Mouse (Mus musculus): ENCODE results near the gene Ptprj. TPM values are rescaled to one million over a fixed set of nuclear protein-coding genes. Genes with fewer than 3 reads are reported as not detected.

The Ptprj gene
- total and polyA plus RNA-seq, 3 experiments: 3.7 to 10.5 (median 7.4) TPM

- no peaks in the 10 kb centered on the region for H3K36me3 ChIP-seq (ENCODE audit: control insufficient read depth, insufficient read depth, low read length)
- H3K27ac ChIP-seq: no peak overlapping the region
- no peak for TF ChIP-seq EP300 (IDR thresholded peaks at IDR 0.05; ENCODE audit: insufficient read depth, low read depth, low read length)
- intact Hi-C loops (cut with DNase I): no loop called here
- H3K4me1 ChIP-seq (ENCODE audit: control insufficient read depth, insufficient read depth, low read length): peaks cover 6% of the 10 kb centered on the region
- 83% methylated on average over 3 of the region's 3 CpGs for WGBS
- DNase-seq: no peak
- H3K4me3 ChIP-seq: no peak overlapping the region
- no peaks in the 10 kb centered on the region for H3K27me3 ChIP-seq (ENCODE audit: control insufficient read depth, insufficient read depth, low read length)
- no peaks in the 10 kb centered on the region for H3K79me2 ChIP-seq (replicated peaks; ENCODE audit: control insufficient read depth, insufficient read depth, low read length)
- H3K9ac ChIP-seq (ENCODE audit: low read depth, low read length): no peak overlapping the region
Measured at GRCm38 (mm10) chr2:90503182-90503833, 77.1 kb downstream of the Ptprj start.

- no peak overlapping the region for H3K4me3 ChIP-seq
- intact Hi-C loops (cut with DNase I): no loop called here
- no peak for DNase-seq
- H3K9ac ChIP-seq (ENCODE audit: low read depth, low read length): no peak overlapping the region
- H3K27me3 ChIP-seq (ENCODE audit: control insufficient read depth, insufficient read depth, low read length): no peaks in the 10 kb centered on the region
- H3K79me2 ChIP-seq (replicated peaks; ENCODE audit: control insufficient read depth, insufficient read depth, low read length): no peaks in the 10 kb centered on the region
- TF ChIP-seq EP300 (IDR thresholded peaks at IDR 0.05; ENCODE audit: insufficient read depth, low read depth, low read length) (no peak), CTCF (IDR thresholded peaks at IDR 0.05) (no peak), POLR2A (IDR thresholded peaks at IDR 0.05; ENCODE audit: insufficient read depth, low read depth, low read length) (no peak)
- H3K4me1 ChIP-seq (ENCODE audit: control insufficient read depth, insufficient read depth, low read length): peaks cover 6% of the 10 kb centered on the region
- H3K36me3 ChIP-seq (ENCODE audit: control insufficient read depth, insufficient read depth, low read length): no peaks in the 10 kb centered on the region
- no peak overlapping the region for H3K27ac ChIP-seq
Measured at GRCm38 (mm10) chr2:90502738-90503137, 77.7 kb downstream of the Ptprj start.

GRCm38 (mm10) chr2:90501708-90502107 is 78.7 kb downstream of the Ptprj start:
- H3K27ac ChIP-seq: no peak overlapping the region
- no peaks in the 10 kb centered on the region for H3K79me2 ChIP-seq (replicated peaks; ENCODE audit: control insufficient read depth, insufficient read depth, low read length)
- no peak for DNase-seq
- no peak overlapping the region for H3K9ac ChIP-seq (ENCODE audit: low read depth, low read length)
- no peaks in the 10 kb centered on the region for H3K27me3 ChIP-seq (ENCODE audit: control insufficient read depth, insufficient read depth, low read length)
- intact Hi-C loops (cut with DNase I): no loop called here
- TF ChIP-seq EP300 (IDR thresholded peaks at IDR 0.05; ENCODE audit: insufficient read depth, low read depth, low read length): no peak
- WGBS: 45% methylated on average over 3 of the region's 3 CpGs
- H3K36me3 ChIP-seq (ENCODE audit: control insufficient read depth, insufficient read depth, low read length): no peaks in the 10 kb centered on the region
- peaks cover 7% of the 10 kb centered on the region for H3K4me1 ChIP-seq (ENCODE audit: control insufficient read depth, insufficient read depth, low read length)
- H3K4me3 ChIP-seq: no peak overlapping the region

- DNase-seq: no peak
- Histone ChIP-seq H3K27ac (no peak overlapping the region), H3K79me2 (replicated peaks; ENCODE audit: control insufficient read depth, insufficient read depth, low read length) (no peaks in the 10 kb centered on the region), H3K4me3 (no peak overlapping the region), H3K9ac (ENCODE audit: low read depth, low read length) (no peak overlapping the region), H3K36me3 (ENCODE audit: control insufficient read depth, insufficient read depth, low read length) (no peaks in the 10 kb centered on the region), H3K27me3 (ENCODE audit: control insufficient read depth, insufficient read depth, low read length) (no peaks in the 10 kb centered on the region), H3K4me1 (ENCODE audit: control insufficient read depth, insufficient read depth, low read length) (peaks cover 8% of the 10 kb centered on the region)
- TF ChIP-seq POLR2A (IDR thresholded peaks at IDR 0.05; ENCODE audit: insufficient read depth, low read depth, low read length) (no peak), CTCF (IDR thresholded peaks at IDR 0.05) (no peak), EP300 (IDR thresholded peaks at IDR 0.05; ENCODE audit: insufficient read depth, low read depth, low read length) (no peak)
- intact Hi-C loops (cut with DNase I): no loop called here
Measured at GRCm38 (mm10) chr2:90500892-90501291, 79.6 kb downstream of the Ptprj start.

- no peaks in the 10 kb centered on the region for H3K27me3 ChIP-seq (ENCODE audit: control insufficient read depth, insufficient read depth, low read length)
- H3K27ac ChIP-seq: no peak overlapping the region
- DNase-seq: no peak
- no peaks in the 10 kb centered on the region for H3K79me2 ChIP-seq (replicated peaks; ENCODE audit: control insufficient read depth, insufficient read depth, low read length)
- TF ChIP-seq POLR2A (IDR thresholded peaks at IDR 0.05; ENCODE audit: insufficient read depth, low read depth, low read length) (no peak), CTCF (IDR thresholded peaks at IDR 0.05) (no peak), EP300 (IDR thresholded peaks at IDR 0.05; ENCODE audit: insufficient read depth, low read depth, low read length) (no peak)
- H3K9ac ChIP-seq (ENCODE audit: low read depth, low read length): no peak overlapping the region
- intact Hi-C loops (cut with DNase I): no loop called here
- 46% methylated on average over 1 of the region's 1 CpGs for WGBS
- H3K4me1 ChIP-seq (ENCODE audit: control insufficient read depth, insufficient read depth, low read length): peaks cover 4% of the 10 kb centered on the region
- no peak overlapping the region for H3K4me3 ChIP-seq
- no peaks in the 10 kb centered on the region for H3K36me3 ChIP-seq (ENCODE audit: control insufficient read depth, insufficient read depth, low read length)
Measured at GRCm38 (mm10) chr2:90499002-90499401, 81.4 kb downstream of the Ptprj start.

GRCm38 (mm10) chr2:90497551-90497950 is 82.9 kb downstream of the Ptprj start:
- TF ChIP-seq POLR2A (IDR thresholded peaks at IDR 0.05; ENCODE audit: insufficient read depth, low read depth, low read length) (no peak), CTCF (IDR thresholded peaks at IDR 0.05) (no peak), EP300 (IDR thresholded peaks at IDR 0.05; ENCODE audit: insufficient read depth, low read depth, low read length) (no peak)
- Histone ChIP-seq H3K79me2 (replicated peaks; ENCODE audit: control insufficient read depth, insufficient read depth, low read length) (no peaks in the 10 kb centered on the region), H3K4me3 (no peak overlapping the region), H3K27ac (no peak overlapping the region), H3K9ac (ENCODE audit: low read depth, low read length) (no peak overlapping the region), H3K4me1 (ENCODE audit: control insufficient read depth, insufficient read depth, low read length) (peaks cover 3% of the 10 kb centered on the region), H3K36me3 (ENCODE audit: control insufficient read depth, insufficient read depth, low read length) (no peaks in the 10 kb centered on the region), H3K27me3 (ENCODE audit: control insufficient read depth, insufficient read depth, low read length) (no peaks in the 10 kb centered on the region)
- intact Hi-C loops (cut with DNase I): no loop called here
- WGBS: 54% methylated on average over 3 of the region's 3 CpGs
- DNase-seq: no peak

All from heart, adult 2 months (tissue).